Mouse (Mus musculus): ENCODE measurements around the gene Psmd9. TPM values are rescaled to one million over a fixed set of nuclear protein-coding genes. Genes with fewer than 3 reads are reported as not detected.
A peak's percentile ranks its signal among the peaks of the same experiment; 100 is the strongest.

Psmd9 gene
- total RNA-seq, 2 experiments from 2014 or later = 29.0 to 29.4 TPM

- no peak for DNase-seq
Observed at GRCm38 (mm10) chr5:123150641-123151040, 18.6 kb upstream of the Psmd9 start.

- DNase-seq = peak; percentile 51
Observed at GRCm38 (mm10) chr5:123151077-123151476, 18.1 kb upstream of the Psmd9 start.

GRCm38 (mm10) chr5:123151707-123152362 lies 17.4 kb upstream of the Psmd9 start:
- no peak for DNase-seq

- no peak for DNase-seq
Observed at GRCm38 (mm10) chr5:123152901-123153300, 16.3 kb upstream of the Psmd9 start.

GRCm38 (mm10) chr5:123155425-123155824 lies 13.8 kb upstream of the Psmd9 start:
- peak; percentile 80 for DNase-seq

- DNase-seq = peak; percentile 55
Observed at GRCm38 (mm10) chr5:123156763-123157162, 12.4 kb upstream of the Psmd9 start.

- DNase-seq = no peak
Observed at GRCm38 (mm10) chr5:123157972-123158371, 11.2 kb upstream of the Psmd9 start.

GRCm38 (mm10) chr5:123159446-123159845 lies 9.8 kb upstream of the Psmd9 start:
- peak; percentile 82 for DNase-seq

GRCm38 (mm10) chr5:123159866-123160265 lies 9.3 kb upstream of the Psmd9 start:
- DNase-seq = no peak

GRCm38 (mm10) chr5:123160341-123160740 lies 8.9 kb upstream of the Psmd9 start:
- peak; percentile 81 for DNase-seq

GRCm38 (mm10) chr5:123162942-123163341 lies 6.3 kb upstream of the Psmd9 start:
- DNase-seq = no peak

- DNase-seq = no peak
Observed at GRCm38 (mm10) chr5:123166437-123166836, 2.8 kb upstream of the Psmd9 start.

GRCm38 (mm10) chr5:123167591-123167990 lies 1.6 kb upstream of the Psmd9 start:
- no peak for DNase-seq

- no peak for DNase-seq
Observed at GRCm38 (mm10) chr5:123170365-123170764, 1.2 kb downstream of the Psmd9 start.

GRCm38 (mm10) chr5:123171646-123172350 lies 2.6 kb downstream of the Psmd9 start:
- peak; percentile 92 for DNase-seq

- DNase-seq = no peak
Observed at GRCm38 (mm10) chr5:123178792-123179191, 9.6 kb downstream of the Psmd9 start.

GRCm38 (mm10) chr5:123180390-123180789 lies 11.2 kb downstream of the Psmd9 start:
- no peak for DNase-seq

- DNase-seq = peak; percentile 67
Observed at GRCm38 (mm10) chr5:123181536-123181935, 12.3 kb downstream of the Psmd9 start.

GRCm38 (mm10) chr5:123182651-123183050 lies 13.4 kb downstream of the Psmd9 start, which contains the start of gene Hpd:
Gene Hpd, minus strand, starts transcription at chr5:123182727.
- no peak for DNase-seq

- DNase-seq = peak; percentile 62
Observed at GRCm38 (mm10) chr5:123185966-123186365, 16.8 kb downstream of the Psmd9 start.

GRCm38 (mm10) chr5:123187306-123187705 lies 18.1 kb downstream of the Psmd9 start:
- DNase-seq = no peak

GRCm38 (mm10) chr5:123190912-123191311 lies 21.7 kb downstream of the Psmd9 start:
- no peak for DNase-seq

- DNase-seq = no peak
Observed at GRCm38 (mm10) chr5:123191427-123191826, 22.2 kb downstream of the Psmd9 start.
